Mouse (Mus musculus) liver, postnatal 0 days (tissue): ENCODE results near the gene Ormdl1.

Experiments
- CTCF ChIP-seq: sonication (generic); IDR thresholded peaks from 2 replicates; pipeline ENCODE4 v1.5.1; 2016; ENCODE audit warnings: antibody characterized with exemption, low read depth
- EP300 ChIP-seq: IDR thresholded peaks from 2 replicates; pipeline ENCODE4 v1.6.1; 2016; ENCODE audit warnings: antibody characterized with exemption, low read depth, mild to moderate bottlenecking

- TF ChIP-seq CTCF, result no peak
- no peak for TF ChIP-seq EP300
Measured at GRCm38 (mm10) chr1:53269901-53270300, 27.0 kb upstream of the Ormdl1 start.
